19 mouse cellular contexts compared by ENCODE assay signal in the genomic region with DNA sequence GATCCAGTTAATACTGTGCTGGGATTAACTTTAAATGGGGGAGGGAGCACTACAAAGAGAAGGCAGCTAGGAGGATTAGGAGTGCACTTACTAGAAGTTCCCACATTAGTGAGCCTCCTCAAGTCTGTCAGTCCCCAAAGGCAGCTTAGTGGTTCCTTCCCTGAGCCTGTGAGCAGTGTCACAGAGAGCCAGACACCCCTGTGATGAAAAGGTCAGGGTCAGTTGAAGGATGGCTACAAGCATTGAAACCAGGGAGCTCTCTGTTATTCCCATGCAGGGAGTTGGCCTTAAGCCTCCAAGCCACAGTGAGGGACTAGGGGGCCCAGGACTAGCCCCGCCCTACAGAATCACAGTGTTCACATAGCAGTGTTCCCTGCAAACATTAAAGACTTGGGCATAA.
DNase-seq lines count a peak whose midpoint lies in the region; ATAC-seq lines count a peak whose summit lies in the region.
"Had no signal": no experiment of that assay in that cellular context is flagged by ENCODE, and none has a peak within 500 bp of the region (broad histone marks: within the 10 kb centered on the region; RNA-seq: fewer than 3 reads in every experiment).

No protein-coding gene starts in this region.

- H3K36me3 ChIP-seq in midbrain, embryonic 10.5 days: no peaks in the 10 kb centered on the region
- no peaks in the 10 kb centered on the region for H3K36me3 ChIP-seq in midbrain, embryonic 13.5 days
- H3K36me3 ChIP-seq: embryonic facial prominence, embryonic 10.5 days; hindbrain, embryonic 12.5 days had no signal

- no peak overlapping the region for H3K4me2 ChIP-seq in midbrain, embryonic 13.5 days (replicated peaks)
- H3K4me2 ChIP-seq: hindbrain, embryonic 12.5 days had no signal

- H3K9me3 ChIP-seq in midbrain, embryonic 10.5 days (replicated peaks): no peaks in the 10 kb centered on the region
- H3K9me3 ChIP-seq in midbrain, embryonic 13.5 days: no peaks in the 10 kb centered on the region
- H3K9me3 ChIP-seq: embryonic facial prominence, embryonic 10.5 days; hindbrain, embryonic 12.5 days had no signal

- H3K4me3 ChIP-seq in midbrain, embryonic 10.5 days: no peak overlapping the region
- no peak overlapping the region for H3K4me3 ChIP-seq in midbrain, embryonic 13.5 days (replicated peaks)
- H3K4me3 ChIP-seq: embryonic facial prominence, embryonic 10.5 days; gastrocnemius, adult 2 months; hindbrain, embryonic 12.5 days had no signal

- H3K27ac ChIP-seq in midbrain, embryonic 10.5 days (replicated peaks): no peak overlapping the region
- H3K27ac ChIP-seq in midbrain, embryonic 13.5 days: no peak overlapping the region
- H3K27ac ChIP-seq: embryonic facial prominence, embryonic 10.5 days; gastrocnemius, adult 2 months; hindbrain, embryonic 12.5 days had no signal

- no peaks in the 10 kb centered on the region for H3K27me3 ChIP-seq in midbrain, embryonic 10.5 days (ENCODE audit: low read depth, poor library complexity, severe bottlenecking)
- no peaks in the 10 kb centered on the region for H3K27me3 ChIP-seq in midbrain, embryonic 13.5 days
- H3K27me3 ChIP-seq: hindbrain, embryonic 12.5 days had no signal

- peak; percentile 12 for DNase-seq in midbrain, embryonic 10.5 days (ENCODE audit: low spot score)
- peak; percentile 68 for DNase-seq in adrenal gland, adult 2 months
- DNase-seq in adrenal gland, postnatal 25 days: peak; percentile 7
- DNase-seq in retina, postnatal 7 days (ENCODE audit: low read depth, low spot score): peak; percentile 16
- DNase-seq in kidney, adult 8-10 months: no peak
- no peak for DNase-seq in cerebellum, postnatal 36 days
- DNase-seq in MN1 (ENCODE audit: low spot score): no peak
- DNase-seq: cerebellum, adult 11 months; cerebellum, adult 8-10 months; gastrocnemius, adult 2 months; gastrocnemius, postnatal 25 days; heart, postnatal 4 days had no signal

- WGBS in midbrain, embryonic 10.5 days: 59% methylated on average over 1 of the region's 1 CpGs
- 76% methylated on average over 1 of the region's 1 CpGs for WGBS in midbrain, embryonic 13.5 days

- no peak overlapping the region for H3K9ac ChIP-seq in midbrain, embryonic 13.5 days (replicated peaks)
- H3K9ac ChIP-seq: hindbrain, embryonic 12.5 days had no signal

- ATAC-seq in midbrain, embryonic 13.5 days: no peak
- ATAC-seq: forebrain, embryonic 14.5 days; hindbrain, embryonic 16.5 days; inflammation-experienced regulatory T-cells, adult 6 months; intestine, postnatal 0 days had no signal

- H3K4me1 ChIP-seq in midbrain, embryonic 10.5 days: peaks cover 8% of the 10 kb centered on the region
- no peaks in the 10 kb centered on the region for H3K4me1 ChIP-seq in midbrain, embryonic 13.5 days (replicated peaks)
- H3K4me1 ChIP-seq: hindbrain, embryonic 12.5 days had no signal

Comparison
In these comparisons a context has a peak if more than half of its experiments do, and no peak if none do; other contexts are left out.
1. DNase-seq: peak in midbrain, embryonic 10.5 days (single experiment), adrenal gland, adult 2 months (single experiment), adrenal gland, postnatal 25 days (single experiment) and retina, postnatal 7 days (single experiment); none in kidney, adult 8-10 months (0 of 2), cerebellum, postnatal 36 days (0 of 2) and MN1 (single experiment).